Mouse (Mus musculus) ES-E14 (cell line): ENCODE measurements around the gene Gatad1. TPM values are rescaled to one million over a fixed set of nuclear protein-coding genes. Genes with fewer than 3 reads are reported as not detected.
"Not testable (repeated sequence)": the region's sequence is repeated elsewhere in the genome, so short reads cannot be mapped to it uniquely, and the experiment has no call there.

Source experiments
- DNase-seq: peaks from one replicate; pipeline ENCODE4 v3.0.0-alpha.2; 2013; ENCODE audit warnings: low read depth, low spot score
- H3K27ac ChIP-seq: 2 replicates; pipeline ENCODE4 v1.5.1; 2012; ENCODE audit warnings: low read depth, mild to moderate bottlenecking, low read length, moderate library complexity, mixed read lengths; ENCODE audit not compliant: poor library complexity, insufficient read depth, severe bottlenecking
- H3K36me3 ChIP-seq: 2 replicates; pipeline ENCODE4 v1.6.1; 2012; ENCODE audit warnings: mild to moderate bottlenecking, low read length, moderate library complexity, mixed read lengths; ENCODE audit not compliant: control insufficient read depth, poor library complexity, insufficient read depth, severe bottlenecking
- H3K4me1 ChIP-seq, 2 experiments: fragments of 150-350 bp in 1 of 2; sonication (generic) in 1 of 2; 2 replicates each; pipeline ENCODE4 v1.6.1; 2012; ENCODE audit warnings: low read length in 2 of 2, mild to moderate bottlenecking in 1 of 2, mixed read lengths in 1 of 2; ENCODE audit not compliant: control insufficient read depth in 2 of 2, insufficient read depth in 2 of 2, poor library complexity in 1 of 2
- H3K4me3 ChIP-seq, 2 experiments: fragments of 150-350 bp in 1 of 2; sonication (generic) in 1 of 2; 2 replicates each; pipeline ENCODE4 v1.5.1; 2012; ENCODE audit warnings: low read length in 2 of 2, low read depth in 1 of 2, mild to moderate bottlenecking in 1 of 2, mixed read lengths in 1 of 2; ENCODE audit not compliant: insufficient read depth in 1 of 2, poor library complexity in 1 of 2, severe bottlenecking in 1 of 2
- H3K9ac ChIP-seq: 2 replicates; pipeline ENCODE4 v1.6.1; 2012; ENCODE audit warnings: low read depth, mild to moderate bottlenecking, low read length, mixed read lengths; ENCODE audit not compliant: poor library complexity, insufficient read depth, severe bottlenecking
- H3K9me3 ChIP-seq: fragments of 150-350 bp; sonication (generic); 2 replicates; pipeline ENCODE4 v1.6.1; 2012; ENCODE audit warnings: low read depth, mild to moderate bottlenecking, low read length; ENCODE audit not compliant: control insufficient read depth, insufficient read depth
- CHD2 ChIP-seq: IDR thresholded peaks from 2 replicates; pipeline ENCODE4 v1.6.1; 2014; ENCODE audit warnings: mild to moderate bottlenecking, low read depth, low read length, inconsistent platforms
- HCFC1 ChIP-seq: IDR thresholded peaks from 2 replicates; pipeline ENCODE4 v1.6.1; 2012; ENCODE audit warnings: low read length, inconsistent platforms, borderline replicate concordance; ENCODE audit not compliant: insufficient read depth
- MAFK ChIP-seq: IDR thresholded peaks from 2 replicates; pipeline ENCODE4 v1.6.1; 2014; ENCODE audit warnings: mild to moderate bottlenecking, low read depth, low read length, inconsistent platforms; ENCODE audit not compliant: insufficient read depth
- ZC3H11A ChIP-seq: IDR thresholded peaks from 2 replicates; pipeline ENCODE4 v1.6.1; 2012; ENCODE audit warnings: low read depth, mild to moderate bottlenecking, inconsistent platforms, low read length, borderline replicate concordance
- ZNF384 ChIP-seq: IDR thresholded peaks from 2 replicates; pipeline ENCODE4 v1.6.1; 2012; ENCODE audit warnings: low read depth, low read length, inconsistent platforms
- in situ Hi-C, 2 experiments: fragments of 600-800 bp; cut with MboI; formaldehyde crosslinking; loops; one replicate each; pipeline ENCODE4 v1.15.1; 2025; ENCODE audit warnings: low sequenced_read_pairs in 2 of 2, inconsistent platforms in 1 of 2; ENCODE audit not compliant: unreplicated experiment in 2 of 2
- total RNA-seq: library from RNA; depleted of rRNA; stranded (reverse); fragments of 300-350 nt; gene quantifications from 2 replicates; pipeline ENCODE4 v1.2.3, GENCODE M21; 2012

Gene Gatad1
- total RNA-seq, 1 experiment = 90.0 TPM

GRCm38 (mm10) chr5:3665225-3665624 is 8.2 kb upstream of the Gatad1 start:
- no peak for DNase-seq

GRCm38 (mm10) chr5:3653801-3654200 is 3.2 kb downstream of the Gatad1 start:
- TF ChIP-seq ZC3H11A (no peak), HCFC1 (no peak), CHD2 (no peak), MAFK (no peak), ZNF384 (no peak)
- no peaks in the 10 kb centered on the region for H3K9me3 ChIP-seq
- in situ Hi-C loops = no loop called here
- H3K4me1 ChIP-seq = no peaks in the 10 kb centered on the region
- no peak overlapping the region for H3K27ac ChIP-seq
- H3K36me3 ChIP-seq = no peaks in the 10 kb centered on the region
- no peak overlapping the region for H3K9ac ChIP-seq
- no peak for DNase-seq
- H3K4me3 ChIP-seq = no peak overlapping the region

More at GRCm38 (mm10) chr5:3665225-3665624, 8.2 kb upstream of the Gatad1 start:
- no peaks in the 10 kb centered on the region for H3K9me3 ChIP-seq
- TF ChIP-seq HCFC1 (no peak), CHD2 (no peak), MAFK (no peak), ZNF384 (no peak), ZC3H11A (no peak)
- H3K4me3 ChIP-seq = no peak overlapping the region
- H3K27ac ChIP-seq = no peak overlapping the region
- H3K9ac ChIP-seq = no peak overlapping the region
- H3K4me1 ChIP-seq = no peaks in the 10 kb centered on the region
- in situ Hi-C loops = no loop called here
- no peaks in the 10 kb centered on the region for H3K36me3 ChIP-seq

- H3K9me3 ChIP-seq, H3K36me3 ChIP-seq, DNase-seq, H3K4me3 ChIP-seq, H3K4me1 ChIP-seq, H3K9ac ChIP-seq, in situ Hi-C loops, H3K27ac ChIP-seq: not testable (repeated sequence)
Observed at GRCm38 (mm10) chr5:3652903-3653575, 3.9 kb downstream of the Gatad1 start.

- H3K9me3 ChIP-seq = no peaks in the 10 kb centered on the region
- H3K4me1 ChIP-seq = no peaks in the 10 kb centered on the region
- no peaks in the 10 kb centered on the region for H3K36me3 ChIP-seq
- no peak overlapping the region for H3K9ac ChIP-seq
- TF ChIP-seq ZC3H11A = no peak
- DNase-seq = no peak
- in situ Hi-C loops = no loop called here
- no peak overlapping the region for H3K4me3 ChIP-seq
- no peak overlapping the region for H3K27ac ChIP-seq
Observed at GRCm38 (mm10) chr5:3651621-3652020, 5.4 kb downstream of the Gatad1 start.

- no peaks in the 10 kb centered on the region for H3K36me3 ChIP-seq
- H3K4me1 ChIP-seq = no peaks in the 10 kb centered on the region
- DNase-seq = no peak
- no peak within 1 kb of the TSS for H3K4me3 ChIP-seq
- no peak for TF ChIP-seq HCFC1
- no peak for TF ChIP-seq CHD2
- TF ChIP-seq ZC3H11A = no peak
- no peak for TF ChIP-seq MAFK
- no peak for TF ChIP-seq ZNF384
- in situ Hi-C loops = no loop called here
- no peak within 1 kb of the TSS for H3K27ac ChIP-seq
- H3K9ac ChIP-seq = no peak within 1 kb of the TSS
- H3K9me3 ChIP-seq = no peaks in the 10 kb centered on the region
Observed at GRCm38 (mm10) chr5:3650881-3651280, 6.1 kb downstream of the Gatad1 start, which contains the start of gene Tmbim7. TSS of gene Tmbim7 (plus strand) at chr5:3651181.
